Mouse (Mus musculus): ENCODE measurements at regions not wholly inside any gene's neighbourhood (a gene's known extent, or its start where the extent isn't known, plus 50 kb on each side); places are given as distances from the start of the nearest gene placed in this dataset.
"Not testable (repeated sequence)": the region's sequence is repeated elsewhere in the genome, so short reads cannot be mapped to it uniquely, and the experiment has no call there.

DNA sequence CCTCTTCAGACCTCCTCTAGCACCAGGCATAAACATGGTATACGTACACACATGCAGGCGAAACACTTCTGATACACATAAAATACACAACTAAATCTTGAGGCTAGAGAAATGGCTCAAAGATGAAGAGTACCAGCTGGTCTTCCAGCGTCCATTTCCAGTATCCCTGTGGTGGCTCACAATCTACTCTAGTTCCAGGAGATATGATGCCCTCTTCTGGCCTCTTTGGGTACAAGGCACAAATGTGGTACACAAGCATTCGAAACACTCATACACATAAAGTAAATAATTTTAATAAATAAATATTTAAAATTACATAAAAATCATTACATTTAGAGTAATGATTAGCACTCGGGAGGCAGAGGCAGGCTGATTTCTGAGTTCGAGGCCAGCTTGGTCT lies 50.7 kb upstream of the Rabgap1l start:
- peak; percentile 21 to 45 for DNase-seq

DNA sequence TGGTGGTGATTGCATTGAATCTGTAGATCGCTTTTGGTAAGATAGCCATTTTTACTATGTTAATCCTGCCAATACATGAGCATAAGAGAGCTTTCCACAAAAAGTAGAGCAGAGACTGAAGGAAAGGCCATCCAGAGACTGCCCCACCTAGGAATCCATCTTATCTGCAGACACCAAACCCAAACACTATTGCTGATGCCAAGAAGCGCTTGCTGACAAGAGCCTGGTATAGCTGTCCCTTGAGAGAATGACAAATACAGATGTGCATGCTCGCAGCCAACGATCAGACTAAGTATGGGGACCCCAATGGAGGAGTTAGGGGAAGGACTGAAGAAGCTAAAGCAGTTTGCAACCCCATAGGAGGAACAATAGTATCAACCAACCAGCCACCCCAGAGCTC lies 51.7 kb upstream of the Rabgap1l start:
- DNase-seq = not testable (repeated sequence)

DNA sequence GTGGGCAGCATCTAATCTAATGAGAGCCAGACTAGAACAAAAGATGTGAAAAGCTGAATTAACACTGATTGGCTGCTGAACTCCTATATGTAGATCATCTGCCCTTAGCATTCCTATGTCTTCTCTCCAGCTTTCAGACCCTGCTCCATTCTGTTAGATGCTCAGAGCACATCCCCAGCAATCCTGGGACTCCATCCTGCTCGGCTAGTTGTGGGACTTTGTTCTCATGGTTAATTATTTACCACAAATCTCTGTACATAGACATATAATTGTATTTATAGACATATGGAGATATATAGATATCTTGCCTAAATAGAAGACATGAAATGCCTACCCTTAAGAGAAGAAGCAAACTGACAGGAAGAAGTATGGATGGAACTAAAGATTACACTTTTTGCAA lies 55.5 kb upstream of the Rc3h1 start:
- DNase-seq = no peak

DNA sequence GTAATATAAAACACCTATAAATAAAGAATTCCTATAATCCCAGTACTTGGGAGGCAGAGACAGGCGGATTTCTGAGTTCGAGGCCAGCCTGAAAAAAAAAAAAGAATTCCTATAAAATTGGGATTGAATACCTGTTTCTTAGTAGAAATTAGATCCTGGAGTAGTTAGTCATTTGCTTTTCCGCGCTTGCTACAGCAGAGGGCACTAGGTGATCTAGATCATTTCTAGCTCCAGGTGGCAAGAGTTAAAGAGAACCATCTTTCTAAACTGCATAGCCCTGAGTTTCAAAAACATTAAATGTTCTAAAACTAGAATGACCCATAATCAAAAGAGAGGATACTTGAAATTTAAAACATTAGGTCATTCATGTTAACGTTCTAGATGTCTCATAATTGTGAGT lies 51.8 kb upstream of the Rc3h1 start:
- DNase-seq = peak in 1 of 2 experiments; percentile 22

DNA sequence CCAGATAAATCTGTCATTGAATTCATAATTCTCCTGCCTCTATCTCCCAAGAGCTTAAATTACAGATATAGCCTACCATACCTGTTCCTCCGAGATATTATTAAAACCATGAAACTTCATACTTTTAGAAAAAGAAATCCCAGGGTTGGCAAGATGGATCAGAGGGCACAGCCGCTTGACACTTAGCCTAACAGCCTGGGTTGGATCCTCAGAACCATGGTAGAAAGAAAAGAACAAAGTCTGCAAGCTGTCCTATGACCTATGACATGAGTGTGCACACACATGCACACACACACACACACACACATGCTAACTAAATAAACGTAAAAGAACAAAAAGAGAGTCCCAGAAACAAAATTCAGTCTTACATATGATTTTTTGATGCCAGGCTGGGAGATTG lies 50.8 kb upstream of the Rc3h1 start:
- DNase-seq = no peak

DNA sequence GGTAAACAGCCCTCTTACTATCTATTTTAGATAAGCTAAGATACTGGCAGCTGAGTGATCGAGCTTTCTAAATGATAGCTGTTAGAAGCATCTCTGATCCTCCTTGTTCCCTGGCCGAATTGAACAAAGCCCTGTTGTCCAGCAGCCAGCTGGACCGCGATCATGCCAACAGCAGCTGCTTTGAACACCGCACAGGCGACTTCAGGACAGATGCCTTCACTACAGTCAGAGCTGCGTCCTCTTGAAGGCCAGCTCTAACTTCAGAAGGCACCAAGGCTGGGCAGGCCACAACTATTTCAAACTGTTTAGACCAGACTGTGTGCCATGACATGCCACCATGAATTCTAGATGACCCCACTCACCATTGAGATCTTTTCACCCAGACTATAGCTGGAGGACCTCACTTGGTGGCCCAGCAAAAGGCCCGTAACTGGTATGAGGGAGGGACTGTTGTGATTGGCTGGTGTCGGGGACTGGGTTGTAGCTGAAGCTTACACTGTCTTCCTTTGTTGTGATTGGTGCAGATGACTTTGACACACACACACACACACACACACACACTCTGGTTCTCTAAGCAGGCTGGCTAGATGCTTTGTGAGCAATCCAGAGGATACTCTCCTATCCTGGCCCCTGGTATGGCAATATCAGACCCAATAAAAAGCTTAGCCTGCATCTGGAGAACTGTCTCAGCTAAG lies 50.1 kb upstream of the Rc3h1 start:
- no peak for DNase-seq
